Mouse (Mus musculus) embryonic fibroblast, embryonic 13.5 days (primary cell): ENCODE data around the gene Brms1. TPM values are rescaled to one million over a fixed set of nuclear protein-coding genes. Genes with fewer than 3 reads are reported as not detected.

Experiments
- H3K27ac ChIP-seq: 2 replicates; pipeline ENCODE4 v1.5.1; 2012; ENCODE audit warnings: low read length, control low read depth, inconsistent platforms; ENCODE audit not compliant: insufficient read depth
- H3K4me1 ChIP-seq: 2 replicates; pipeline ENCODE4 v1.6.1; 2011; ENCODE audit warnings: low read length; ENCODE audit not compliant: control insufficient read depth, insufficient read depth
- H3K4me3 ChIP-seq: 2 replicates; pipeline ENCODE4 v1.5.1; 2011; ENCODE audit warnings: mild to moderate bottlenecking, control low read depth, low read length; ENCODE audit not compliant: insufficient read depth
- CTCF ChIP-seq: IDR thresholded peaks from 2 replicates; pipeline ENCODE4 v1.5.1; 2011; ENCODE audit warnings: mild to moderate bottlenecking, control low read depth, low read length, moderate library complexity, borderline replicate concordance; ENCODE audit not compliant: insufficient read depth
- POLR2A ChIP-seq: IDR thresholded peaks from 2 replicates; pipeline ENCODE4 v1.6.1; 2011; ENCODE audit warnings: low read depth, mild to moderate bottlenecking, control low read depth, low read length, moderate library complexity
- polyA plus RNA-seq: library from polyadenylated mRNA; stranded (reverse); fragments of >200 nt; gene quantifications from 2 replicates; pipeline ENCODE4 v1.2.4, GENCODE M21; 2011; ENCODE audit warnings: low read depth; ENCODE audit not compliant: missing spikeins, insufficient read length

The Brms1 gene
- polyA plus RNA-seq, 1 experiment: 12.9 TPM

GRCm38 (mm10) chr19:5071077-5071476 lies 29.9 kb downstream of the Brms1 start:
- Histone ChIP-seq H3K4me1 (peaks cover 7% of the 10 kb centered on the region), H3K4me3 (peak overlapping the region; percentile 29), H3K27ac (peak overlapping the region; percentile 75)
- TF ChIP-seq CTCF (no peak), POLR2A (peak; percentile 49; the same call in 1 of the 2 replicates)

DNA sequence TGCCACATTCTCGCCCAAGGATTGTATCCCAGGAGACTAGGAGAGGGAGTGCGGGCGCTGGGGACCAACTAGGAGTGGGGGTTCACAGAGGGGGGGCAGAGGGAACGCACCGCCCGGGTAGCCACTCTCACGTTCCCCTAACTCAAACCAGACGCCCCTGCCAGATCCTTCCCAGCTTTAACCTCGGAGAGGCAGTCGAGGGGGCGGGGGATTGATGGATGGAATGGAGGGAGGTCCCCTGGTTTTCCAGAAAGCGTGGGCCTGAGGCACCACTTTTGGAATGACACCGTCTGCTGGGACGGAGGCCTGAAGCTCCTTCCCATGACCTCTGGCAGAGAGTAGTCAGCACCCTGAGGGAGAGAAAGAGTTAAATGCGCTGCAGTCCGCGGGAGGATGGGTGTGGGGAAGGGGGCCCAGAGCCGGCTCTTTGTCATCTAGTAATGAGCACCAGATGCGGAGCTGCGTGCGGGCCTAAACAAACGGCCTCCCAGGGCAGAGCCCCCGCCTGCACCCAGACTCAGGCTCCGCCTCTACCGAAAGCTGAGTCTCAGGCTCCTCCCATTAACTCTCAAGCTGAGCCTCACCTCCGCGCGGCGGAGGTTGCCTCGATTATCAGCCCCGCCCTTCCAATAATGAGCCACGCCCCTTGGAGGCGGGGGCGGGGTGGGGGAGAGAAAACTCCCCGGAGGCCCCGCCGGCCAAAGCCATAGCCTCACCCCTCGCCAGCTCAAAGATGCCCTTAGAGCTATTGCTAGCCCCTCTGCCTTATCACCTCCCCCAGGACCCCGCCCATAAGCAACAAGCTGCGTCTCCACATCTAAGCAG lies 30.6 kb downstream of the Brms1 start:
- TF ChIP-seq CTCF (no peak), POLR2A (peak; percentile 69)
- Histone ChIP-seq H3K27ac (peak overlapping the region; percentile 98), H3K4me1 (peaks cover 7% of the 10 kb centered on the region), H3K4me3 (peak overlapping the region; percentile 46)

GRCm38 (mm10) chr19:5072389-5073019 lies 31.4 kb downstream of the Brms1 start:
- peak overlapping the region; percentile 46 for H3K4me3 ChIP-seq
- no peaks in the 10 kb centered on the region; the same call in 1 of the 2 replicates for H3K4me1 ChIP-seq
- TF ChIP-seq POLR2A (0 out of 2 replicates have a peak, but pooled peaks have one; percentile 48), CTCF (no peak)
- peak overlapping the region; percentile 98 for H3K27ac ChIP-seq

GRCm38 (mm10) chr19:5073028-5073427 lies 31.9 kb downstream of the Brms1 start:
- no peaks in the 10 kb centered on the region; the same call in 1 of the 2 replicates for H3K4me1 ChIP-seq
- TF ChIP-seq CTCF: peak; percentile 45; the same call in 1 of the 2 replicates
- no peak; the same call in 1 of the 2 replicates for TF ChIP-seq POLR2A
- peak overlapping the region; percentile 98 for H3K27ac ChIP-seq
- peak overlapping the region; percentile 46 for H3K4me3 ChIP-seq

DNA sequence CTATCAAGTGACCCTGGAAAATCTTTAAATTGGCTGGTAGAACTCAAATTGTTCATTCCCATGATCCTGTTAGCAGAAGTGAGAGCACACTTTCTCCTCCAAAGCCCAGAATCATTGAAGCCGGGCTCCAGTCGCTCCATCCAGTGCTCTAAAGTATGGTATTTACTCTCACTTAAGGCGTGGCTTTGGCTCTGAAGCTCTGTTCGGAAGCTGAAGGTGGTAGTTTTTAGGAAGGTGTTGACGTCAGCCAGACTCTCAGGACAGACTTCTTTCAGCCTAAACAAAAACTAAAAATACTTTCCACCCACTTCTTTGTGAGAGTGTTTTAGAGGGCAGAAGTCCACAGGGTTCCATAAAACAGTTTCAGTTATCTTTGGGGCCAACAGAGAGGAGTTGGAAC lies 32.4 kb downstream of the Brms1 start:
- H3K4me3 ChIP-seq: no peak overlapping the region
- TF ChIP-seq POLR2A (no peak), CTCF (no peak)
- 0 out of 2 replicates have a peak overlapping the region, but pooled peaks have one; percentile 23 for H3K27ac ChIP-seq
- no peaks in the 10 kb centered on the region; the same call in 1 of the 2 replicates for H3K4me1 ChIP-seq

DNA sequence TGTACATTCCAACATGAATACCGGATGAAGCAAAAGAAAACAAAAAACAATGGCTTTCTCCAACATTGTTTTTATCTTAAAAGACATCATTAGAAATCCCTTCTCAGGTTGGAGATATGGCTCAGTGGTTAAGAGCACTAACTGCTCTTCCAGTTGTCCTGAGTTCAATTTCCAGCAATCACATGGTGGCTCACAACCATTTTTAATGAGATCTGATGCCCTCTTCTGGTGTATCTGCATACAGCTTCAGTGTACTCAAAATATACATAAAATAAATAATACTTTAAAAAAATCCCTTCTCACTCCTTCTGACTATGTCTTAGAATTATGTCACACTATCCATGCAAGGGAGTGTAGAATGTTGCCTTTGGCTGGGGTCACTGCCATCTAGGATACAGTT lies 38.1 kb downstream of the Brms1 start:
- Histone ChIP-seq H3K4me1 (no peaks in the 10 kb centered on the region), H3K4me3 (no peak overlapping the region), H3K27ac (no peak overlapping the region)
- TF ChIP-seq CTCF (no peak), POLR2A (no peak)

- H3K27ac ChIP-seq: no peak overlapping the region
- no peak for TF ChIP-seq POLR2A
- TF ChIP-seq CTCF: no peak
- H3K4me3 ChIP-seq: no peak overlapping the region
- no peaks in the 10 kb centered on the region for H3K4me1 ChIP-seq
Measured at GRCm38 (mm10) chr19:5082005-5082404, 40.9 kb downstream of the Brms1 start.

- no peak for TF ChIP-seq POLR2A
- no peak for TF ChIP-seq CTCF
- no peaks in the 10 kb centered on the region for H3K4me1 ChIP-seq
- no peak overlapping the region for H3K4me3 ChIP-seq
- H3K27ac ChIP-seq: no peak overlapping the region
Measured at GRCm38 (mm10) chr19:5082596-5082995, 41.4 kb downstream of the Brms1 start.

DNA sequence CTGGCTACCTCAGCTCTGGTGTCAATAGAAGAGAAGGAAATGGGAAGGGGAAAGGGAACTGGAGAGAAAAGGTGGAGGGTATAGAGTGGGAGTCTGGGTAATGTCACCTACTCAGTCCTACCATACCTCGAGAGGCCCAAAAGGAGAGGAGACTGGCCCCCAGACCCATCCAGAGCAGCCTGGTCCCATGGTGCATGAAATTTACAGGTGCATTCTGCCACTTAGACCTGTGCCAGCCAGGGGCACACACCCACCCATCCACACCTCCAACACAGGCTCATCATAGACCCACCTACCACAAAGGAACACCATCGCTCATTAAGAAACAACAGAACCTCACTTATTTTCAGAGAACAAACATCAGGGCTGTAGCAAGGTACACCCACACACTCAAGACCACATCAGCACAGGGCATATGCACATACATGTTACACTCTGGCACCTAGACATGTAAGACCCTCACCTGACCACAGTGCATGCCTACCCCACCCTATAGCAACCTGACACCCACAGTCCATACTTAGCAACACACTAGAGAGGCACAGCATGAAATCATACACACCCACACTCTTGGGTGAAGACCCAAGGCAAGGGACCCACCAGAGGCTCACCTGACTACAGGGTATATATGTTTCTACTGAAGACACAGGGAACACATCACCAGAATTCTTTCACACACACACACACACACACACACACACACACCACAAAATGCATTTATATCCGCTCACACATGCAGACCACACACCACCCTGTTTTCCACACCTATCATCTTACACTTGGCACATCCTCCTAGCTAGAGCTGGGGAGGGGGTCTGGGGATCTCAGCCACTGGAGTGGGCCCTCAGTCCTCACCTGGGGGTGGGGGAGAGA lies 43.0 kb downstream of the Brms1 start:
- H3K27ac ChIP-seq: no peak overlapping the region
- H3K4me1 ChIP-seq: no peaks in the 10 kb centered on the region
- TF ChIP-seq CTCF (no peak), POLR2A (no peak)
- no peak overlapping the region for H3K4me3 ChIP-seq
